Mouse (Mus musculus) kidney, adult 9 months (tissue): ENCODE data around the gene Sun3.

Experiments used
- DNase-seq: peaks from one replicate; pipeline ENCODE4 v3.0.0; 2022

Sun3 gene

DNA sequence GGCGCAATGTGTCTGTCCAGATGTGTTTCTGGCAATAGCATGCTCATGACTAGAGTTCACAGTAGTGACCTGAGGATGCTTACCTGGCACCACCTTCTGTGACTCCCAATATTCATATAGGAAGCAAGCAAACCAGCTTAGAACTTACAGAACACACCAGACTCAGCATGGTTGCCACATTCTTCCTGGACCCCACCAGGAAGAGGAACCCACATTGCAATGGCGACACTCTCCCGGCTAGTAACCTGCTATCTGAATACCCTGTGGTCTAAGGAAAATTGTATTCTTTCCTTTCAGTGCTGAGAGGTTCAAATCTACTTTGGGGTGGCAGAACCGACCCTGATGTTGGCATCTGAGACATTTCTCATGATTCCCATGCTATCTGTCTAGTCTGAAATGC, 70.6 kb downstream of the Sun3 start:
- no peak for DNase-seq

DNA sequence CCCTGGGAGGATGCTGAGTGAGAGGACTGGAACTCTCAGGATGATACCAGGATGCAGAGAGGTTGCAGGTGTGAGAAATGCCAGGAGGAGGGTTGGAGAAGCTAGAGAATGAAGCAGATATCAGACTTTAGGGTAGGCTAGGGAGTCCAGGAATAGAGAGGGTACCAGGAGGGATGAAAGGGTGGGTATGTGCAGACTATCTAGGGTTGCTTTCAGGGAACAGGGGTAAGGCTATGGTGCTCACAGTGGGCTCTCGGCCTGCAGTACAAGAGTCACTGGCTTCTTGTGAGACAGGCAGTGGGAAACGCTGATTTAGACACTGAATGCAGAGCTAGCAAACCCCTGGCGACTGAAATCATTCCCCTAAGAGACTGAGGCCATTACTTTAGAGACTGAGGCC, 75.6 kb downstream of the Sun3 start, which contains the start of gene Pkd1l1:
Gene Pkd1l1 (minus strand): TSS at position 101 of the 400 bp plus-strand sequence.
- DNase-seq: no peak

DNA sequence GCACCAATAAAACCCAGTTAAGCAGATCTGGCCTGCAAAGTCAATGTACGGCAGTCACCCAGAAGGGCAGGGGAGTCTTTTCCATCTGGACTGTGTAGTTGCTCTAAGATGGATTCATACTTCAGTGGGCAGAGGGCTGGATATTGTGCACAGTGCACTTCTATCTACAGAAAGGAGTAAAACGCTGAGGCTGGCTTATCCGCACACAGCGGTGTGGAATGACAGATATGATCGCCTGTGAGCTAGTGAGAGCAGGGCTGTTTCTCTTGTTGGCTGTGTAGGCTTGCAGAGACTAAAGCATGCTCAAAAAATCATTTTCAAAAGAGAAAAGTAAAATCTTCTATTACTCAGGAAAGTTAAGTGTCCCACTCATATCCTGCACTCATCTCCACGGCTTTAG, 76.7 kb downstream of the Sun3 start:
- DNase-seq: no peak

DNA sequence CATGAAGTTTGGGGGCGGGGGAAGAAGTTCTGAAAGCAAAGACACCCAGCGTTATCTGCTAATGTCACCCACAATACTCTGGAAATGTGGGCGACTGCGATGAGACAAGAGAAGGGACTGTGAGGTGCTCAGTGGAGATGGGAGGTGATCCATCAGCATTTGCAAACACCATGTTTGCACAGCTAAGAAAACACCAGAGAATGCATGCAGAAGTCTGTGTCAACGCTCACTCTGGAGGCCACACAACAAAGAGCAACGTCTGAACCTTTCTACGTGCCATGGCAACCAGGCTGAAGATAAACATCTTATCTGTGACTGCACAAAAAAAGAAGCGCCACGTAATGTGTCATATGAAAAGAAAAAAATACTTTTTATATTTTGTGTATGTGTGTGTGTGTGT, 78.3 kb downstream of the Sun3 start:
- no peak for DNase-seq

DNA sequence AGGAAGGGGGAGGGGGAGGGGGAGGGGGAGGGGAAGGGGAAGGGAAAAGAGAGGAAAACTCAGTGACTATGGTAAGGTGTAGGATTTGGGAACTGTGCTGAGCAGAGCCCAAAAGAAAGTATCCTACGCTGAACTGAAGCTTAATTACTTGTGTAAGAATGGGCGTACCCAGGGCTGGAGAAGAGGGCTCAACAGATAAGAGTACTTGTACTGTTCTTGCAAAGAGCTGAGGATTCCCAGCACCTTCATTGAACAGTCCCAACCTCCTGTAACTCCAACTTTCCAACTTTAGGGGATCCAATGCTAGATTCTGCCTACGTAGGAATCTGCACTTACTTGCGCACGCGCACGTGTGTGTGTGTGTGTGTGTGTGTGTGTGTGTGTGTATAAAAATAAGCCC, 80.7 kb downstream of the Sun3 start:
- DNase-seq: no peak
